Mouse (Mus musculus): ENCODE measurements around the gene Mrps7. TPM values are rescaled to one million over a fixed set of nuclear protein-coding genes. Genes with fewer than 3 reads are reported as not detected.
"Not testable (repeated sequence)": the region's sequence is repeated elsewhere in the genome, so short reads cannot be mapped to it uniquely, and the experiment has no call there.

Mrps7 gene
- total RNA-seq, 2 experiments from 2014 or later: 72.9 to 77.3 TPM

DNA sequence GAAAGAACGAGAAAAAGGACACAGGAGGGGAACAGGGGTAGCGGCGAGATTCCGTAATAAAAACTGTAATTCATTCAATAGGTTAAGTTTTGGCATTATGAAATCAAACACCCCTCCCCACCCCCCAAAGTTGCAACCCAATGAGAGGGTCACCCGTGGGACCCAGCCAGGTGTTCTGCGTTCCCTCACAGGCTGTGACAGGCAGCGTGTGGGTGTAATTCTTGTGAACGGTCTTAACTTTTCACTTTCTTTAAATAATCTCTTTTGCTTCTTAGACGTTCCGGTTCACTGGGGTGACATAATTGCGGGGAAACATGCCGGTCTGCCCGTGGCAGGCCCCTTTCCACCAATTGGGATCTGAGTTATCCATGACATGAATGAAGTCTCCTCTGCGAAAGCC lies 41.8 kb downstream of the Mrps7 start:
- not testable (repeated sequence) for DNase-seq (ENCODE audit: low spot score in 2 of 2)

DNA sequence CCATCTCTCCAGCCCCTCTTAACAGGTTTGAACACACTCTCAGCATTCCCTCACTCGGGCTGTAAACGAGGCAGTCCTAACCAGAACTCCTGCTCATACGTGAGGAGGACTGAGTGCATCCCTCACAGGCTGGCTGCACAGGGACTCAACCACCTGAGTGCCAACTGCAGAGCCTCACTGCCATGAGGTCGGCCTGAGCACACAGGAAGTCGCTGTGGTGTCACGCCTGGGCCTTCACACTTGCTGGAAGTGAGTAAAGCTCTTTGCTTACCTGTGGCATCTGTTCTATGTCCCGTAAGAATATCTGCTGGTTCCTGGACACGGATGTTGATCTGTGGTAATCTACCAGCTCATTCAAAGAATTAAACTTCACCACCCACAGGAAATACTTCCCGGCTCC lies 42.7 kb downstream of the Mrps7 start:
- DNase-seq (ENCODE audit: low spot score in 2 of 2): no peak

DNA sequence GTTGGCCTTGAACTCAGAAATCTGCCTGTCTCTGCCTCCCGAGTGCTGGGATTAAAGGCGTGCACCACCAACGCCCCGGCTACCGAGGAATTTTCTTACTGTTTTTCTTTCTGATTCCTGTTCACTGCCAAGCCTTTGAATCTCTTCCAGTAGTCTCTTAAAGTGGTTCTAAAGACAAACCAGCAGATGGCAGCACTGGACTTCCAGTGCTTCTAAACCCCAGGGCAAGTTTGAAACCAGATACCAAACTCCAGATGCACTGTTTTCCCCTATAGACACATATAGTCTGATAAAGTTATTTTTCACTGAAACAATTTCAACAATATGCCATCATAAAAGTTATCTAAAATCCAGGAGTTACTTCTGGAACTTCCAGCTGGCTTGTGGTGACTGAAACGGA lies 43.7 kb downstream of the Mrps7 start:
- peak in 1 of 2 experiments; percentile 22 for DNase-seq (ENCODE audit: low spot score in 2 of 2)

DNA sequence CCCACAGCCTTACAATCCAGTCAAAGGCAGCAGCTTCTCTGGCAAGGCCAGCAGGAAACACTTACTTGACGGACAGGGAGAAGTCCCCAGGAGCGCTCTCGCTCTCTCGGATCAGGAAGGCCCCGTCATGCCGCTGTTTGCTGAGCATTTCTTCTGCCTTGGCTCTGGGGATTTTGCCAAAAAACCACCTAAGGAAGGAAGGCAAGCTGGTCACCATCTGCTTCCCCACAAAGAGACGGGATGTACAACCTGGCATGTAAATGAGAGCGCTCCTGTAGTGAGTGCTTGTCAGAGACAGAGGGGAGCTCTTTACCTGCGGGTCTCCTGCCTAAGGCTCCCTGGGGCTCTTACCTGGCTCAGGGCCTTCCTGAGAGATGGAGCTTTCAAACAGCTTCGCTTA lies 46.0 kb downstream of the Mrps7 start:
- DNase-seq (ENCODE audit: low spot score in 2 of 2): no peak

DNA sequence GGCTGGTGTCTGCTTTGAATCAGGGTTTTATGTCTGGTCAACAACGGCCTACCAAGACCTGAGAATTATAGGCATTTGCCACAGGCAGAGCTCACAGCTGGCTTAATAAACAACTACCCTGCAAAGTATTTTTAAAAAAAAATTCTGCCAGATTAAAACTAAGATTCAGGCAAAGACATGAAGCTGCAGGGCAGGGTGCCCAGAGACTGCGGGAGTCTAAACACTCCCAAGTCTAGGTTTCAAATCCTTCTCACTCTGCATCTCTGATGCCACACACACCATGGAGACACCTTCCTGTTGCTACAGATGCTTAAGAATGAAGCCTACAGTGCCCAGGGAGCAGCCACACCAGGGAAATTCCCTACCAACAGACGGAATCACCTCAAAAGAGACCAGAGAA lies 48.0 kb downstream of the Mrps7 start:
- DNase-seq (ENCODE audit: low spot score in 2 of 2): no peak

DNA sequence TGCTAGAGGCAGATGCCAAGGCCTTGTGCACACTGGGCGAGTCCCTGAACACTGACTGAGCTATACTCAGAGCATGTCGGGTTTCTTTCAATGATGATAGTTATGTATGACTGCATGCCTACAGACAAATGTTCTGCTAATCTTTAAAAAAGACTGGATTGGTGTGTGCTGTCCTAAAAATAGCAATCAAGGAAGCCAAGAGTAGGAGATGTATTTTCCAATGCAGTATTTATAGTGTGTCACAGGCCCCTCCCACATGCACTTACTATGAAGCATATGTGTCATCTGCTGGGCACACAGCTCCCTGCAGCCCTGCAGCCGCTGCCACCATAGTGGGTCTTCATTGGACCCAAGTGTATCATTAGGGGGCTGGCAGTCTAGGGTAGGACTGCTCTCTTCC lies 49.5 kb downstream of the Mrps7 start:
- DNase-seq (ENCODE audit: low spot score in 2 of 2): no peak

DNA sequence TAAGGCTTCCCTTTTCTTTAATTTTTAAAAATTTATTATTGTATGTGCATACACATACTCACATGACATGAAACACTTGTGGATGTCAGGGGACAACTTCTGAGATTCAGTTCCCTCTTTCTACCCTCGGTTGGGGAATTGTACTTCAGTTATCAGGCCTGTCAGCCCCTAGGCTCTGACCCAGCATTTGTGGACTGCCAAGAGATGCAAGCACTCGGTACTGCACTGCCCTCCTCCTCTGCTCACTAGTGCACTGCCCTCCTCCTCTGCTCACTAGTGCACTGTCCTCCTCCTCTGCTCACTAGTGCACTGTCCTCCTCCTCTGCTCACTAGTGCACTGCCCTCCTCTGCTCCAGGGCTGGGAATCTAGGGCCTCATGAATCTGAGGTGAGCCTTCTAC lies 50.4 kb downstream of the Mrps7 start:
- DNase-seq (ENCODE audit: low spot score in 2 of 2): no peak

Other genes starting within 250 kb of the Mrps7 start
- gene Hid1, start 236.2 kb upstream of the Mrps7 start, total RNA-seq (2021): 10 to 100 TPM; 29.0 to 34.2 TPM
- gene Cdr2l, start 222.0 kb upstream of the Mrps7 start, total RNA-seq (2021): 10 to 100 TPM; 44.3 to 47.4 TPM
- gene Mrpl58, start 200.2 kb upstream of the Mrps7 start, total RNA-seq (2021): 100 to 1,000 TPM; 150 to 158 TPM
- gene Atp5h, start 184.0 kb upstream of the Mrps7 start, total RNA-seq (2021): 100 to 1,000 TPM; 503 to 527 TPM
- gene Kctd2, start 183.8 kb upstream of the Mrps7 start, total RNA-seq (2021): 10 to 100 TPM; 56.7 to 61.6 TPM
- not detected for gene Trim80, start 163.4 kb upstream of the Mrps7 start, total RNA-seq (2021)
- 1 to 10 TPM in 1 of 2 experiments, under 1 TPM in 1; 0.51 to 3.6 TPM for gene Slc16a5, start 141.5 kb upstream of the Mrps7 start, total RNA-seq (2021)
- gene Armc7, start 128.3 kb upstream of the Mrps7 start, total RNA-seq (2021): 1 to 10 TPM; 7.6 to 8.5 TPM
- gene Nt5c, start 112.1 kb upstream of the Mrps7 start, total RNA-seq (2021): 100 to 1,000 TPM in 1 of 2 experiments, 10 to 100 TPM in 1; 91.6 to 113 TPM
- 100 to 1,000 TPM; 149 to 164 TPM for gene Jpt1, start 89.5 kb upstream of the Mrps7 start, total RNA-seq (2021)
- gene Sumo2, start 67.6 kb upstream of the Mrps7 start, total RNA-seq (2021): 100 to 1,000 TPM; 361 to 374 TPM
- gene Nup85, start 39.5 kb upstream of the Mrps7 start, total RNA-seq (2021): 10 to 100 TPM; 68.9 to 73.6 TPM
- gene Gga3, start 126 bp downstream of the Mrps7 start, total RNA-seq (2021): 10 to 100 TPM; 29.1 to 34.6 TPM
- gene Mif4gd, start 9.0 kb downstream of the Mrps7 start, total RNA-seq (2021): 100 to 1,000 TPM; 150 to 165 TPM
- gene Slc25a19, start 24.4 kb downstream of the Mrps7 start, total RNA-seq (2021): 10 to 100 TPM; 58.4 to 69.9 TPM
- 100 to 1,000 TPM; 116 to 135 TPM for gene Grb2, start 104.7 kb downstream of the Mrps7 start, total RNA-seq (2021)
- gene Tmem94, start 161.5 kb downstream of the Mrps7 start, total RNA-seq (2021): 10 to 100 TPM; 67.4 to 71.0 TPM
- 10 to 100 TPM; 59.9 to 61.1 TPM for gene Caskin2, start 209.7 kb downstream of the Mrps7 start, total RNA-seq (2021)
- gene Tsen54, start 210.8 kb downstream of the Mrps7 start, total RNA-seq (2021): 10 to 100 TPM; 25.4 to 26.3 TPM
- 10 to 100 TPM; 15.8 to 25.6 TPM for gene Llgl2, start 220.1 kb downstream of the Mrps7 start, total RNA-seq (2021)